Mouse (Mus musculus): ENCODE data around the gene Npas2.

Npas2 gene

DNA sequence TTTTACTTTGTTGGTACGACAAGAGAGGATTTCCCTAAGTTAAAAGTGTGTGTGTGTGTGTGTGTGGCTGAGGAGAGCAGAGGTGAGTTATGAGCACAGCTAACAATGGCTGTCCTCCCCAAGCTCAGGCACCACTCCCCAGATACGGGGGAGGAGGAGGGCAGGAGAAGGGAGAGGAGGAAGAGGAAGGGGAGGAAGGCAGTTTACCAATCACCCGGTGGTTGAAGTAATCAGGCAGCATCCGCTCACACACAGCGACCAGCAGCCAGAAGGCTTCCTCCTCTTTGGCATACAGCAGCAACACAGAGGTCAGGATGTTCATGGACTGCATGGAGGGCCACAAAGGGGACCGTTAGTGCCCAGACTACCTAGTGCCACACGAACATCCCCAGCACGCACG is 191.4 kb downstream of the Npas2 start:
- DNase-seq: no peak

DNA sequence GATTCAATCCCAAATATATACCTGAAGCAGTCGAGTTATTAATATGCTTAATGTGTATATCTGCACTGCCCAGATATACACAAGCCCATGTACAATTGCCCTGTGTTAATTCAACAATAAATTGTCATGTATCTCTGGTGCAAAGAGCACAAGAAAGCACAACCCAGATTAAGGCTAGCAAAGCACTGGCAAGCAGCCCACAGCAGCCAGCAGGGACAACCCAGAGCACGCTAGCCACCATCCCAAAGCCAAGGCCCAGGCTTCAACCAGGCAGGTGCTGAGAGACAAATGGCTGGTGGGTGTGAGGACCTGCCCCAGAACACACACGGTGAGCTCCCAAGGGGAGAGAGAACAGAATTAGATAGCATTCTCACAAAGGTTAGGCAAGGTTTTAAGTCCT is 192.9 kb downstream of the Npas2 start:
- no peak for DNase-seq

DNA sequence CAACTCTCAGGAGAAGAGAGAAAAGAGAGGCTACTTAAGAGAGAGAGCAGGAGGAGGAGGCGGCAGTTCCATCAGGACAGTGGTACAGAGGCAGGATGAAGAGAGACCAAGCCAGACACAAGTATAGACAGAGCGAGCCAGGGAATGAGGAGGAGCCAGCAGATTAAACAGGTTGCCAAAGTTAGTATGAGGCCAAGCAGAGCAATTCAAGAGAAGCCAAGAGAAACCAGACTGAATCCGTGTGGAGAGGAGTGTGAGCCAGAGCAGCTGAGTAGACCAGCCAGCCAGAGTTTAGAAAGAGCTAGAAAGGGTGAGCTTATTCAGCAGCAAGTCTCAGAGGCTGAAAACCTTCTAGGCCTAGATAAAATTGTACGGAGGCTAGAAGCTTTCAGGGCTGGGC is 194.0 kb downstream of the Npas2 start:
- DNase-seq: no peak

DNA sequence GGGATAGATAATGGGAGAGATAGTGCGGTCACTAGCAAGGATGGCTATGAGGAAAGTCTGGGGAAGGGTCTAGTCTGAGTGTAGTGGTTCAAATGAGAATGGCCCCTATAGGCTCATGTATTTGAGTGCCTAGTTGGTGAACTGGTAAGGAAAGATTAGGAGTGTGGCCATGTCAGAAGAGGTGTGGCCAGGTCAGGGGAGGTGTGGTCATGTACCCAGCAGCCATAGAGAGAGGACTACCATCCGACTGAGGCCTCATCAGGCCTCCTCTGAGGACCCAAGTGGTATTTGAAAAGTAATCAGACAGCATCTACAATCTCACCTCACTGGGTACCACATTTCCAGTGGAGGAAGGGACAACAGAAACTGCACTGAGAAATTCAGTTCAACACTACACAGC is 194.6 kb downstream of the Npas2 start:
- DNase-seq: no peak

DNA sequence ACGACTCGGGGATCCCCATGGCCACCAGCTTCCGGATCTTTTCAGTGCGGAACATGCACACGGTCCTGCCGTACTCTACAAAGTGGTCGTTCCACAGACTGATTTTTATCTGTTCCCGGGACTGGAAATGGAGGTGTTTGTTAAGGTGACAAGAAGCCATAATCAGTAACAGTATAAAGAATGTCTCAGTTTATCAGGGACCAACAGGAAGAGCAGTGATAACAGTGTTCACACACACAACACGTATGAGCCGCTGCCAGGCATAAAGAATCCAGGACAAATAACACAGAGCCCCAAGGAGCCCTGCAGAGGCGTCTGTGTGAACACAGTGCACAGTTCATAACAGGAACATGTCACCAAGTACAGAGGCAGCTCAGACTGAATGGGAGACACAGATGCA is 195.8 kb downstream of the Npas2 start:
- DNase-seq: no peak

DNA sequence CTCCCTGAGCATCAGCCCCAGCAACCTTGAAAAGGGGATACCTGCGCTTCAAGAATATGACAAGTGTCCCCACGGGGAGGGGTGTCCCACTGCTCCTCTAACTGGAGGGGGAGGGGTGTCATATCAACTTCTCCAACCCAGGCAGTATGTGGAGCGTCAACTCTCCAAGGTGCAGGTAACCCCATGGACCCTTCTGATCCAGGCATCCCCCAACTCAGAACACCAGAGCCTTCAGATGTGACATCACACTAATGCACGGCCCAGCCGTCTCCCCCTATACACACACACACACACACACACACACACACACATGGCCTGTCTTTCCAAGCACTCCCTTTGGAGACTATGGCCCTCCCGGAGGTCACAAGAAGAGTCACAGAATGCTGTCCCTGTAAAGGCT is 198.1 kb downstream of the Npas2 start:
- no peak for DNase-seq

DNA sequence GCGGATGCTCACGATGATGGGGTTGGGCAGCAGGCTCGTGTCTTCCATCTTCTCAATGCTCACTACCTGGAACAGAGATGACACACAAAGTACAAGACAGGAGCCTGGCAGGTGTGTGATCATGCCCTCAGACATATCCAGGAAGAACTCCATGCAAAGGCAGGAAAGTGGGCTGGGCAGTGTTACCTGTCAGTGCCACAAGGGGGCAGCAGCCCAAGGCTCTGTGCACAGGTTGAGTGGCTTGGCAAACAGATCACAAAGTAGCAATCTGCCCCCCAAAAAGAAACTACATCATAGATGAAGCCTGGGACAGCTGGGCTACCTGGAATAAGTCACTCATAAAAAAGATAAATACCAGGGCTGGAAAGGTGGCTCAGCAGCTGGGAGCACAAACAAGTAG is 198.7 kb downstream of the Npas2 start:
- DNase-seq: peak; percentile 75 to 80

DNA sequence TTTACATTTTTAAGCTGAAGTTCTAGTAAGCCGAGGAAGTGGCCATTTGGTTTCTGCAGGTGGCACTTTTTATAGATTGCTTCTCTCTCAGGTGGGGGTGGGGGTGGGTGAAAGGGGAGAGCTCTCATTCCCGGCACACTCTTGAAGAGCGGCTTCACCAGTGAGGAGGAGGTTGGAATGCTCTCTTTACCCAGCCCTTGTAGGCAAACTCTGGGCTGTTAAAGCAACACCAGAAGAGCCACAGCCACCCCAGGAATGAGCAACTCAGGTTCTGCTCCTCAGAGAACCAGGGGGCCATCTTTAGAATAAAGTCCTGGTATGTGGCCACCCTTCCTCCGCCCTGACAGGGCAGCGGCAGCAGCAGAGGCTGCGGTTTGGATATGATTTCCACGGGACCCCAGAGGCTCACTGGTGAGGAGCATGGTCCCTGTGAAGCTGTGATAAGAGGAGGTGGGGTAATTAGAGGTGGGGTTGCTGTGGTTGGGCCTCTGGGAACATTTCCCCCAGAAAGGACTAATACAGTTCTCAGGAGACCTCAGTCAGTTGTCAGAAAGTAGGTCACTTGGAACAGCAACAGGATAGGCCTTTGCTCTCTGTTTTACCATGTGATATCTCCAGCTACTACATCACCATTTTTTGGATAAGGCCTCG is 199.8 kb downstream of the Npas2 start:
- DNase-seq: no peak

DNA sequence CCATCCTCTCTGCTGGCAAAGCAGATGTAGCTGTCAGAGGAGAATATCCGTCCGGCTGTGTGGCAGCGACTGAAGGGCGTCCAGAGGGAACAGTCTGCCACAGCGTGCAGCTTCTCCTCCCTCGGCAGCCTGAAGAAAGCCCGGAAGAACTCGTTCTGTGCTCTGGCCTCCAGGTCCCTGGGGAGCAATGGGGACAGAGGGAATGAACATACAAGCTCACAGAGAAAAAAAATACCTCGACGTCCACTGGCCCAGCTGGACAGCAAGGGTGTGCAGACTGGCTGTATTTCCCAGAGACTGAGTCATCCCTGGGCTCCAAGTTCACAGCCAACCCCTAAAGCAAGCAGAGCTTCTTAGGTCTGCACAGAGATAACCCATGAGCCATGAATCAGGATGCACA is 200.6 kb downstream of the Npas2 start:
- DNase-seq: no peak

DNA sequence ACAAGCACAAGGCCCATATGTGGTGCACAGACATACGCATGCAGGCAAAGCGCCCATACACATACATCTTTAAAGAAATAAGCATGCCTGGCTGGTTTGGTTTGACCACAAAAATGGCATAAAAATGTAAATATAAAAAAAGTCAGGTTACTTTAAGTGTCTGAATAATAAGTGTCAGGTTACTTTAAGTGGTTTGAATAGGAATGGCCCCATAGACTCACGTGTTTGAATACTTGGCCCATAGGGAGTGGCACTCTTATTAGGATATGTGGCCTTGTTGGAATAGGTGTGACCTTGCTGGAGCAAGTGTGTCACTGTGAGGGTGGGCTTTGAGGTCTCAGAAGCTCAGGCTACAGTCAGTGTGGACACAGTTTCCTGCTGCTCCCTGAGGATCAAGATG is 201.1 kb downstream of the Npas2 start:
- no peak for DNase-seq

DNA sequence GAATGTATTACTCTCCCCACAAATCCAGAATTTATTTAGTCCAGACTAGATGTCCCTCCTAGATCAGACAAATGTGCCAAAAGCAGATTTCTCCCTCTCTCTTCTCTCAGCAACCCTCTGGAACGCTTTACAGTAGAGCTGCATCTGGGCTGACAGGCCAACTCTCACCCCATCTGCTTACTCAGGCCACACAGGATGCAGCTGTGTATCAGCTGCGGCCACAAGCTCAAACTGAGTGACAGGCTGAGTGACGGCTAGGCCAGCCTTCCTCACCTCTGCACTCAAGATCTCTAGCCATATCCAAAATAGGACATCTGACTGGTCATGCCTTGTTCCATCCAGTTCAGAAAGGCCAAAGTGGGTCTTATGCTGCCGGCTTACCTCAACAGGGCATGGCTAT is 202.8 kb downstream of the Npas2 start:
- peak in 1 of 2 experiments; percentile 20 for DNase-seq

DNA sequence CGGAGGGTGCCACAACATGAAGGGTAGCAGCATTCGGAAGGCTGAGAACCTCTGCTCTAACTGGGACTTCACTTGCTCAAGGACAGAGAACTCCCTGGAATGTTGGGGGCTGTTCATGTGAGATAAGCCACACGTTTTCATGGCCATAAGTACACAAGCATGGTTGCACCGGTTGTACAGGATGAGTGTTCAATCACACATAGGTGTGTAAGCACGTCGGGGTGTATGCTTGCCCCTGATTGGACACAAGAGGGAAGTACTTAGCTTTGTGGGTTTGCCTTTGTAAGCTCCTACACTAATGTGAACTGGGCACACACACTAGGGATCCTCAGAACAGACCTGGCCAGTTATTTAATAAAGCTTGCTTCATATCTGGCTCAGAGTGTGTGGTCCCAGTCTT is 204.8 kb downstream of the Npas2 start:
- DNase-seq: no peak

DNA sequence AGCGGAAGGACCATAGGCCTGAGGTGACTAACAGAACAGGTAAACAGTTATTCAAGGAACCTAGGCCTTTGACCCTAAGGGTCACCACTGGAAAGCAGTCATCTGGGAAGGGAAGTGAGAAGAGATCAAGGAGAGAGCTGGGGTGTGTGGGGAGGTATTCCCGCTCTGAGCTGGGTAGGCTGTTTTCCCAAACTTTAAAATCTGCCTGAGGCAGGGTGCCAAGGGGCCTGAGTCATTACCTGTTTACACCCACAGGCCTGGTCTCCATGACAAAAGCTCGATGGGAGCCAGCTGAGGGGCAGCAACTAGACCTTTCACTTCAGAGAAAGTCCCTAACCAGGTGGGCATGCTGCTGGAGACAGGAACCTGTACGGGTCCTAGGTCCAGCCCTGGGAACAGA is 205.7 kb downstream of the Npas2 start:
- DNase-seq: no peak

DNA sequence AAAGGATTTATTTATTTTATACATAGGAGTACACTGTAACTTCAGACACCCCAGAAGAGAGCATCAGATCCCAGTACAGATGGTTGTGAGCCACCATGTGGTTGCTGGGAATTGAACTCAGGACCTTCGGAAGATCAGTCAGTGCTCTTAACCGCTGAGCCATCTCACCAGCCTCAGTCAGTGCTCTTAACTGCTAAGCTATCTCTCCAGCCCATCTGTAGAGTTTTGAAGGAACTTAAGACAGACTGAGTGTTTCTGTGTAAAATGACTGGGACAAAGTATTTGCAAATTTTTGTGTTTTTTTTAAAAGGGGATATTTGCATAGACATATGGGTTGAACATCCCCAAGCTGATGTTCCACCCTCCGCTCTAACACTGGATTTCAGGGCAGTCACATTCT is 206.6 kb downstream of the Npas2 start:
- DNase-seq: no peak

DNA sequence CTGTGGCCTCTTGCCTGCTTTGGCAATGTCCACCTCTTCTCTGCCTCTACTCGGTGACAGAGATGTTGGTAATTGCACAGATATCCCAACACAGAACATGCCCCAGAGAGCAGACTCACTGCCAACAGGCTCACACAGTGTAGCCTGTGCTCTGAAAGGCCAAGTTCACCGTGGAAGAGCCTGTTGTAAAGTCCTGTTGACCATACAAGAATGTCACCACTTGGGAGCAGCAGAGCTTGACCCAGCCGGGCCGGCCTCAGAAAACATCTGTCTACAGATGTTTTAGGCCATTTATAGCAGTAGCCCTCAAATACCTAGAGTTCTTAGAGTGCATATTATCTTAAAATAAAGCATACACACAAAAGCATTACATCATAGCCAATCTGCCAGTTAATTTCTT is 213.6 kb downstream of the Npas2 start:
- DNase-seq: no peak

DNA sequence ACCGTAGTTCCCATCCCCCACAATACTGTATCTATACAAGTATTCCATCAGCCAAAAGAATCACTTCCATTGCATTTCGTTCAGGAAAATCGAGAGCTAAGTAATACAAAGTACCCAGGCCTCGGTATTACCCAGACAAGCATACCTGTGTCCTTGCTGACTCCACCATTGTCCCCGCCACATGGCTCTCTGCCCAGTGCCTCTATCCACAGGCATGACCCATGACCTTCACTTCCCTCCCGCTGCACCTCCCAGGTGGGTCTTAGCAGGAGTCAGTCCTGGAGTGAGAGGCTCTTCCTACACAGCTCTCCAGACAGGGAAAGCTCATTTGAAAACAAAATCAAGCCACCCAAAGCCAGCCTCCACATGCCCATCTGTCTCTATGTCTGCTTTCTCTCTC is 214.6 kb downstream of the Npas2 start:
- DNase-seq: no peak

DNA sequence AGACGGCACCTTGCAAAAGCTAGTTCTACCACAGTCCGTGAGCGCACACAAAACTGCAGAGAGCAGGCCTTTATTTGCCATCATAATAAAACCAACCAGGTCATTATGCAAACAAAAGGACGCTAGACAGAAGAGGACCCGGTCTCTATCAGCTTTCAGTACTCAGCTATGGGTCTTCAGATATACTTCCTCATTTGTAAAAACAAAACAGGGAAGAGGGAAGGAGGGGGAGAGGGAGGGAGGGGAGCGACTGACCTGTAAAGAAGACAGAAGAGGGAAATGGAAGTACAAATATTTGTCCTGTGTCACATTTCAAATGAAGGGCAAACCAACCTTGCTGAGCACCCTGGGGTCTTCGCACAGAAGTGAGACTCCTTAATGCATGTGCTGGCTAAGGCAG is 215.1 kb downstream of the Npas2 start:
- no peak for DNase-seq

DNA sequence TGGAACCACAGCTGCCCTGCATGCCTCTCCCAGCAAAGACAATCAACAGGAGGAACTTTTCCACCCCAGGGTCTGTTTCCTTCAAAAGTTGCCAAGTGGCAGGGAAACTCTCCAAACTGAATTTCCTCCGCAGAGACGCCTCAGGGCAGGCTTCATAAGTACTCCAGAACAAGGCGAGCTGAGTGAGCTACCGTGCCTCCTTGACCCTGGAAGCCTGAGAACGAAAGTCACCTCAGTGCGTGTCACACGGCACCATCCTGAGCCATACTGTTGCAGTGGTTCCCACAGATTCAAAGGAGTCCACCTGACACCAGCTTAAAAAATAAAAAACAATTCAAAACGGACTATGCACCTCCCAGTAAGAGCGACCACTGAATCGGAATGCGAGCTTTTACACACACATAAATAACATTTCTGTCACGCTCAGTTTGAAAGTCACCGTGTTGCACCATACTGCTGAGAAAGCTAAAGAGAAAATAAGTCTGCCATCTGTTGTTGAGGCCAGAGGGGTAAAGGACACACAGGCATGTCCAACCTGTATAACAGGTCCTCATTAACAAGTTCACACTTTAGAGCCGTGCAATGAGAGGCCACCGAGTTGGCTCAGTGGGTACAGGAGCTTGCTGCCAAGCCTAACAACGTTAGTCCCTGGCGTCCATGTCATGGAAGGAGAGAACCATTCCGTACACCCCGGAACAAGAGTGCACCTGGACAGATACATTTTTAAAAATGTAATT is 216.7 kb downstream of the Npas2 start:
- no peak for DNase-seq
